Mouse (Mus musculus): ENCODE data around the gene Pard6a. TPM values are rescaled to one million over a fixed set of nuclear protein-coding genes. Genes with fewer than 3 reads are reported as not detected.

Gene Pard6a
- total RNA-seq (2021): 10 to 100 TPM in 1 of 2 experiments, 1 to 10 TPM in 1; 7.5 to 14.2 TPM
- long read RNA-seq, experiment 1, partial matches to known transcripts: 0 of 12 reads
- long read RNA-seq, experiment 1, other reads (novel, unspliced or antisense): 1 of 12 reads
- long read RNA-seq, experiment 2, transcript Pard6a-201 (3 exons, 1,265 nt): major isoform, 5 of 23 reads
- long read RNA-seq, experiment 2, transcript Pard6a-204 (3 exons, 1,234 nt): major isoform, 5 of 23 reads
- long read RNA-seq, experiment 2, partial matches to known transcripts: 1 of 23 reads
- long read RNA-seq, experiment 2, other reads (novel, unspliced or antisense): 5 of 23 reads

DNA sequence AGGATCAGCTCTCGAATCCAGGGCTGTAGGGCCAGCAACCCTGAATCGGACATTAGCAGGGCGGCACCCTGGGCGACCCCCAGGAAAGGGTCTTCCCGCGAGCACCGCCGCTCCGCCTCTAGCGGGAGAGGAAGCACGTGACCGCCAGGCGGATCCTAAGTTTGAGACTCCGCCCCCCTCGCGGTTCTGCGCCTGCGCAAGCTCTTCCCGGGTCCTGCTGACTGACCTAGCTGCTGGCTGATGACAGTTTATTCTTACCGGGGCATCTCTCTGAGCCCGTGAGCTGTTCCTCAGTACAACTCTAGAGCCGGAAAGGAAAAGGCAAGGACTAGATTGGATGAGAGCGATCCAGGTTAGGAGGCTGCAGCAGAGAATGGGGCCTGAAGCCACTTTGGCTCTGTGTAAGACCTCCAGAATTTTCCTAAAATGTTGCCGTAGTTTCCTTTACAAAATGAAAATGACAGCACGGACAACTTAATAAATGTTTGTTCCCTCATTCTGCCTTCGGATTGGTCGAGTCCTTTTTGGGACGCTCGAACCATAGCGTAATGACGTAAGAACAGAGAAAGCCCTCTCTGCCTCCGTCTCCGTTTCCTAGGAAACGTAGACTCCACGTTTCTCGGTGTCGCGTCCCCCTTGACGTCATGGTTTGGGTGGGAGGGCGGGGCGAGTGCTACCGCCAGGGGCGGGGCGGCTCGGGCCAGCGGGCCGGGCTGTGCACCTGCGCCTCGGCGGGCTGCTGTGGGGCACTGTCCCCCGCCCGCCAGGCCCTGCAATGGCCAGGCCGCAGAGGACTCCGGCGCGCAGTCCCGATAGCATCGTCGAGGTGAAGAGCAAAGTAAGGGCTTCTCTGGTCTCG is at the start of gene Pard6a, which contains the start of gene Acd:
Gene Pard6a (plus strand): TSS at position 183 of the 859 bp plus-strand sequence.
Gene Acd (minus strand): TSS at position 137 of the 859 bp plus-strand sequence.
- peak; percentile 98 for DNase-seq (ENCODE audit: low spot score in 2 of 2)

DNA sequence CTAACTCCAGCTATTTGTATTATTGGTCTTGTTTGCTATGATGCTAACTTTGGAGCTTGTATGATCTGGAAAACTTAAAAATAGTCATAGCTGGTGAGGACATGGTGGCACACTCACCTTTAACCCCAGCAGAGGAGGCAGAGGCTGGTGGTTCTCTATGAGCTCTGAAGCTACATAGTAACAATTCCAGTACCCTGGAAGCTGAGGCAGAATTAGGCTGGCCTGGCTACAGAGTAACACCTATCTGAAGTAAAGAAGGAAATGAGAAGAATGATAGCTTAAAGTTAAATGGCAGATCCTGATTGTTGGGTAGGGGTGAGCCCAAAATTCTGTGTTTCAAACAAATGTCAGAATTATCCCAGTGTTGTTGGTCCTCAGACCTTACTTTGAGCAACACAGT is 43.3 kb upstream of the Pard6a start:
- DNase-seq (ENCODE audit: low spot score in 2 of 2): no peak

GRCm38 (mm10) chr8:105661167-105661566 is 39.8 kb upstream of the Pard6a start:
- no peak for DNase-seq (ENCODE audit: low spot score in 2 of 2)

DNA sequence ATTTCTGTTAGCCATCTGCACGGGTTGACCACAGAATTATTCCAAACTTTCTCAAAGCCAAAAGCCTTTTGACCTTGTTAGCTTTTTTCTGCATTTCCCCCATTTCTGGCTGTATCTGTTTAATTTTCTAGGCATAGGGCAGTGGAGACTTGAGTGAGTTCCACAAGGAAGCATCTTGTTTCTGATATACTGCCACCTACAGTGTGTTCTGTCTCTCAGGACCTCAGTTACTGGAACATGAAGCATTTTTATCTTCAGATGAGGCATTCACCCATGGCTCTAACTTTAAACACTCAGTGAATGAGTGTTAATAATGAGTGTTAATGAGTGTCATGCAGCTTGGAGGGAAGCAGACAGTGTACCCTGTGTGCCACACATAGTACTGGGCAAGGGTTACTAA is 23.1 kb upstream of the Pard6a start:
- DNase-seq (ENCODE audit: low spot score in 2 of 2): no peak

DNA sequence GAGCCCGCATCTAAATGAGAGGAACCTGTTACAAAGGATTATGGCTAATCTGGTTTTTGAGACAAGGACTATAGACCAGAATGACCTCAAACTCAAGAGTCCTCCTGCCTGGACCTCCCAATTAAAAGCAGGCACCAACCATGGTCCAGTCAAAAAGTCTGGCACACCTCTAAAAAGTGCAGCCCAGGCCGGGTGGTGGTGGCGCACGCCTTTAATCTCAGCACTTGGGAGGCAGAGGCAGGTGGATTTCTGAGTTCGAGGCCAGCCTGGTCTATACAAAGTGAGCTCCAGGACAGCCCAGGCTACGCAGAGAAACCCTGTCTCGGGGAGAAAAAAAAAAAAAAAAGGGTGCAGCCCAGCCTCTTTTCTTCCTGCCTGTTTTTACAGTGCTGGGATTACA is 15.6 kb upstream of the Pard6a start:
- no peak for DNase-seq (ENCODE audit: low spot score in 2 of 2)

DNA sequence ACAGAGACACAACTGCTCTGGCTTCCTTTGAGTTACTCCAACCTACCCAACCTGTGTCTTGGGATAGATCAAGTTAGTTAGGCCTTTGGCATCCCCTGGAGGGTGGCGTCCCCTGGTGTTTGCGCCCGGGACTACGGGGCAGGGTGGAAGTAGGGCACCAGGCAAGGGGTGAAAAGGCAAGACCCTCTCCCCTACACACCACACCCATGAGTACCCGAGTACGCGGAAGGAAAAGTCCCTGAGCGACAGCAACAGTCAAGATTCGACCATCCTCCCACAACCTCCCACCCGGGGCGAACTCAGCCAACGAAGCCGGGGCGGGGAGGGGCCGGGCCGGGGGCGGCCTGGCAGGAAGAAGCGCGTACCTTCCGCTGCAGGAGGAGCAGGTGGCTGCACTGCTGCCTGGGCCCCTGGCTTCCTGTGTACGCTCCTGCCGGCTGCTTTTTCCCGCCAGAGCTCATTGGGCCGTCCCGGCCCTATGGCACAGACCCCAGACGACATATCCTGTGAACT is 15.1 kb upstream of the Pard6a start, which contains the start of gene Carmil2:
Gene Carmil2 (plus strand): TSS at position 479 of the 513 bp plus-strand sequence.
- DNase-seq (ENCODE audit: low spot score in 2 of 2): peak; percentile 51 to 72

GRCm38 (mm10) chr8:105686551-105686950 is 14.4 kb upstream of the Pard6a start:
- no peak for DNase-seq (ENCODE audit: low spot score in 2 of 2)

GRCm38 (mm10) chr8:105687512-105687911 is 13.4 kb upstream of the Pard6a start:
- DNase-seq (ENCODE audit: low spot score in 2 of 2): no peak

GRCm38 (mm10) chr8:105688242-105688752 is 12.7 kb upstream of the Pard6a start:
- DNase-seq (ENCODE audit: low spot score in 2 of 2): no peak

DNA sequence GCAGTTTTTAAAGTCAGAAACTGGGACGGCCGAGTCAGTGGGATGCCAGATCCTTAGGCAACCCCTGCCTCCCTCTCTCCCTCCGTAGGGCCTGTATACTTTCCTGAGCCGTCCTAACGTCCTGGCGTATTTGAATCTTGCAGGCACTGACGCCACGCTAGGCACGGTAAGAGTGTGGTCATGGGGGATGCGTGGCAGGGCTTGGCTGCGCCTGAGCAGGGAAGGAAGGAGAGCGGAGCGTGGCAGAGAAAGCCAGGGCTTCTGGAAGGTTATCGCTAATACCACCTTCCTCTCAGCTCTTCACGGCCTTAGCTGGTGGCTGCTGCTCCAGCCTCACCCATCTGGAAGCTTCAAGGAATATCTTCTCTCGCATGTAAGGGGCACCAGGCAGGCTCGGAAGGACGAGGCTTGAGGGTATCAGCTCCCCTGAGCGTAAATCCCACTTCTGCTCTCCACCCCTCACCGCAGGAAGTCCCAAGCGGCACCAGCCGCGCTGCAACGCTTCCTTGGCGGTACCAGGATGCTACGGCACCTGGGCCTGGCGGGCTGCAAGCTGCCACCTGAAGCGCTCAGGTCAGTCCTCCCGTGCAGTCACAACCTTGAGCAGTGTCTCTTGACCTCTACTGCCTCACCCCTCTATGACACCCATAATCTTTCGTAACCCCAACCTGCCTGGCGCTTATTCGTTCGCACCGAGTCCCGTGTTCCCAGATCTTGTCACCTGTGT is 11.5 kb upstream of the Pard6a start:
- no peak for DNase-seq (ENCODE audit: low spot score in 2 of 2)

GRCm38 (mm10) chr8:105689983-105690360 is 11.0 kb upstream of the Pard6a start:
- no peak for DNase-seq (ENCODE audit: low spot score in 2 of 2)

- DNase-seq (ENCODE audit: low spot score in 2 of 2): no peak
Measured at GRCm38 (mm10) chr8:105690978-105691377, 10.0 kb upstream of the Pard6a start.

DNA sequence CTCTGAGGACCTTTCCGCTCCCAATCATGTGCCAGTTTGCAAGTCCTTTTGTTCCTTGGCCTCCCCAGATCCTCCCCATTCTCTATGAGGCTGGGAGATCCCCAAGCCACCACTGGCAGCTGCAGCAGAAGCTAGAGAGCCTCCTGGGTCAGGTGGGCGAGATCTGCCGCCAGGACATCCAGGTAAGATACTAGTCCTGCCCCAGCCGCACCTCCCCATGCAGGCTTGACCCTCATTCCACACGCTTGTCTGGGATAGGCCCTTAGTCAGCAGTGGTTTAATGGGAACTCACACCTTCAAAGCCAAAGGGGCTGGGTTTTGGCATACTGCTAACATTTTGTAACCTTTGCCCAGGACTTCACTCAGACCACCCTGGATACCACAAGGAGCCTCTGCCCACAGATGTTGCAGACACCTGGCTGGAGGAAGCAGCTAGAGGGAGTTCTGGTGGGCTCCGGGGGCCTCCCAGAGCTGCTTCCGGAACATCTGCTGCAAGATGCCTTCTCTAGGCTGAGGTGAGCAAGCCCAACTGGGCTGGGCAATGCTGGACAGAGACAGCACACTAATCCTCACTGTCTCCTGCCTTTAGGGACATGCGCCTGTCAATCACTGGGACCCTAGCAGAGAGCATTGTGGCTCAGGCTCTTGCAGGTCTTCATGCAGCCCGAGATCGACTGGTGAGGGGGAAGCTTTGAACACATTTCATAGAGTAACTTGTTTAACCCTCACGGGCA is 8.3 kb upstream of the Pard6a start:
- DNase-seq (ENCODE audit: low spot score in 2 of 2): no peak

- peak; percentile 67 to 78 for DNase-seq (ENCODE audit: low spot score in 2 of 2)
Measured at GRCm38 (mm10) chr8:105693648-105694047, 7.3 kb upstream of the Pard6a start.

DNA sequence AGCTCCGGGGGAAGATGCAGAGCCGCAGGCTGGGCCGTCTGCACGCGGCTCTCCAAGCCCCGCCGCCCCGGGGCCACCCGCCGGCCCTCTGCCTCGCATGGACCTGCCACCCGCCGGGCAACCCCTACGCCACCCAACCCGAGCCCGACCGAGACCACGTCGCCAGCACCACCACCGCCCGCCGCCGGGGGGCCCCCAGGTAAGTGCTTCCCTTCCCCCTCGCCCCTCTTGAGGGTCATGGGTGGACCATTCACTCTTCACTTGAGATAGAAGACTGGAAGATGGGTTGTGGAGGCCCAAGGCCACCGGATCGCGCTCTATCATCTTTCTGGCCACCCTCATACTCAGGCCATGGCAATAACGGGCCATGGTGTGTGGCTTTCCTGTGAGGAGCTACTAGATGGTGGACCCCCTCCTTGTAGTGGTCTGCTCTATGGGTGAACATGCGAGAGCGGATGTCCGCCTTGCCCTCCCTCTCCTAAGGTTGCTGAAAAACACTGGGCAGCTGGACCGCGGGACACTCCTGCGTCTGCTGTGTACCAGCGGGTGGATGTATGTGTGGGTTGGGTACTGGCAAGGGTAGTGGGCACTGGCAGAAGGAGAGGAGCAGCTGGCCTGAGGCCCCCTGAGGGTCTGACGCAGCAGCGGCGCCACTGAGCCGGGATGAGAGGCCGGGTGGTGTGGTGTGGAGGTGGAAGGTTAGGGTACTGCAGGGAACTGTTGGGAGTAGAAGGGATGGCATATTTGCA is 6.7 kb upstream of the Pard6a start:
- DNase-seq (ENCODE audit: low spot score in 2 of 2): no peak

DNA sequence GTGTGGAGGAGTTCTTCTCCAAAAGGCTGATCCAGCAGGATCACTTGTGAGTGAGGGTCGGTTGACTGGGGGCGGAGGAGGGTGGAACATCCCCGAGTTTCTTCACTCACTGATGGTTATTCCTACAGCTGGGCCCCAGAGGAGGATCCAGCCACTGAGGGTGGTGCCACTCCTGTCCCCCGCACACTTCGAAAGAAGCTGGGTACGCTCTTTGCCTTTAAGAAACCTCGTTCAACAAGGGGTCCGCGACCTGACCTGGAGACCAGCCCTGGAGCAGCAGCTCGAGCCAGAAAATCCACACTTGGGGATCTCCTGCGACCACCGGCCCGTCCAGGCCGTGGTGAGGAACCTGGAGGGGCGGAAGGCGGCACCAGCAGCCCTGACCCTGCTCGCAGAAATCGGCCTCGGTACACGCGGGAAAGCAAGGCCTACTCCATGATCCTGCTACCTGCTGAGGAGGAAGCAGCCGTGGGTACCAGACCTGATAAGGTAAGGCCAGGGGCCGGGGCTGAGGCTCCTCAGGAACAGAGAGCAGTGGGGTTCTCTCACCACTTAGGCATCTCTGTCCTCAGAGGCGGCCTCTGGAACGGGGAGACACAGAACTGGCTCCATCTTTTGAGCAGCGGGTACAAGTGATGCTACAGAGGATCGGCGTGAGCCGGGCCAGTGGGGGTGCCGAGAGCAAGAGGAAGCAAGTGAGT is 5.7 kb upstream of the Pard6a start:
- no peak for DNase-seq (ENCODE audit: low spot score in 2 of 2)

DNA sequence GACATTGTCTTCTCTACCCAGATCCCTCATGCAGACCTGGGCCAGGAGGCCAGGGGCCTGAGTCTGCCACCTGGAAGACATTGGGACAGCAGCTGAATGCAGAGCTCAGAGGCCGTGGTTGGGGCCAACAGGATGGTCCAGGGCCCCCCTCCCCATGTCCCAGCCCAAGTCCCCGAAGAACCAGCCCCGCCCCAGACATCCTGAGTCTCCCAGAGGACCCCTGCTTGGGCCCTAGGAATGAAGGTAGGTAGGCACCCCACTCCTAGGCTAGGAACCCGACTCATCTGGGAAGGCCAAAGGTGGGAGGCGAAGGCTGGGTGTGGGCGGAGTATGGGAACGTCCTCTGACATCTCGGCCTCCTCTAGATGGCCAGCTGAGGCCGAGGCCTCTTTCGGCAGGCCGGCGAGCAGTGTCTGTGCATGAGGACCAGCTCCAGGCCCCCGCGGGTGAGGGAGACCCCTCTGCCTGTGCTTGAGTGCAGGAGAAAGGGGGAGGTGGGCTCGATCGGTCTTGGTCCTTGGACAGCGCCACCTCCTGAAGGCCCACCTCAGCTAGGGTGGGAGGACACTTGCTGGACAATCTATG is 3.7 kb upstream of the Pard6a start:
- no peak for DNase-seq (ENCODE audit: low spot score in 2 of 2)

DNA sequence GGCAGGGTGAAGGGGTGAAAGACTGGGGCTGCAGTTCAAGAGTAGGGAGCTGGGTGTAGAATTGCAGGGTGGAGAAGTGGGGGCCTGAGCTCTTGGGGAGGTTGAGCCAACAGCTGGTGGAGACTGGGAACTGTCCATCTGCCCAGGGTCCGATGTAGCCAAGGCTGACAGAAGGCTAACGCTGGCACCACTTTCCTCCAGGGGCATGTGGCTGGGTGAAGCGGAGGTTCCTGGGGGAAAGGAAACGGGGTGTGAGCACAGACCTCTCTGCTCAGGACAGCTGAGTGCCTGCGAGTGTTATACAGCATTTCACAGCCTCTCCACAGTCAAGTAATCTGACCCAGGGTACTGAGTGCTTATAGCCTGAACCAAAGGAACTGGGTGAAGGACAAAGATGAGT is 2.2 kb upstream of the Pard6a start:
- no peak for DNase-seq (ENCODE audit: low spot score in 2 of 2)

Data from adrenal gland, adult 18-20 months (tissue).